Mouse (Mus musculus) embryo, embryonic 9.5 days (tissue): ENCODE measurements at regions not wholly inside any gene's neighbourhood (a gene's known extent, or its start where the extent isn't known, plus 50 kb on each side); places are given as distances from the start of the nearest gene placed in this dataset.
A peak's percentile ranks its signal among the peaks of the same experiment; 100 is the strongest.

Source experiments
- DNase-seq: peaks from one replicate; pipeline ENCODE4 v3.0.0-alpha.2; 2017; ENCODE audit errors: extremely low spot score

DNA sequence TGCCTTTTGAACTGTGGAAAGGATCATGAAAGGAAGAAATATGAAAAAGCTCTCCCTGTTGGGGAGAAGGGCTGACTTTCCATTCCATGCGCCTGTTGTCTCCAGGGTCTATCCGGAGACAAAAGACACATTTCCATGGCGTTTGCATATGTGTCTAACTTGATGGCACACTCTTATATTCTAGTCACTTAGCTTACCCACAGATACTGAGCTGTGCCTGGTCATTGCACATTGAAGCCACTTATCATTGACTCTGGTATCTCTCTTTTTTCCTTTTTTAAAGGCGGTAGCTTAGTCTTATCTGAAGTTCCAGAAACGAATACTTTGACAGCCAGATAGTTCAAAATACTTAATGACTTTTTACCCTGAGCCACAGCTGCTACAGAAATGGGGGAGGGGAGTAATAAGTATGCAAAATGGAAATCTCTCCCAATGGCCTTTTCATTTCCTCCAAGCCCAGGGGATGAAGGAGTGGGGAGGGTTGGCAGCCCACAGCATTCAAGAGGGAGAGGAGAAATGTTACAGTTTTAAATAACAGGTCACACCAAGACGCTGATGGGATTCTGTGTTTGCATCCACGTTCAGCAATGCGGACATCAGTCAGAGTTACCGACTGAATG lies 137.9 kb upstream of the Slc35f3 start:
- no peak for DNase-seq

DNA sequence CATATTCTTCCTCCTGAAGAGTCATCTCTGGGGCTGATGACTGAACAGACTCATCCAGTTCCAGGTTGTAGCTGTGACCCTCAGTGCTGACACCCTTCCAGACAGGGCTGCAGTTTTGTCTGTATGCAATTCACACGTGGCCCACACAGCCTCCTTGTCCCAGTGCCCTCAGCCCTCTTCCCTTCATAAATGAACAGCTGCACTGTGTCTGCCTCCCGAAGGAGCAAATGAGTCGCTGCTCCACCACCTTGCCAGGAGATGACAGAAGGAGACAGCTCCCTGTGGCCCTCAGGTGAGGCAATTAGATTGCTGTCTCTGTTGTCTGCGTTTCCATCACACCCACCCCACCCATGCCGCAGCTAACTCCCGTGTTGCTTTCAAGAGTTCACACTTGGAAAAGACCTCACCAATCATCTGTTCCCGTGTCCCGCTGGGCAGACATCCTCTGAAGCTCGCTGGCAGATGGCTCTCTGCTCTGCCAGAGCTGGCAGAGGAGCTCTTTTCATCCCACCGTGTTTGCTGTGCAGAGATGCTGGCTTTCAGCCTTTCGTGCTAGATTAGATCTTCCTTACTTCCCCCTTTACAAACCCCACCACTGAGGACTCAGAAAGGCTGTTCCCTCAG lies 135.5 kb upstream of the Slc35f3 start:
- peak; percentile 10 for DNase-seq

DNA sequence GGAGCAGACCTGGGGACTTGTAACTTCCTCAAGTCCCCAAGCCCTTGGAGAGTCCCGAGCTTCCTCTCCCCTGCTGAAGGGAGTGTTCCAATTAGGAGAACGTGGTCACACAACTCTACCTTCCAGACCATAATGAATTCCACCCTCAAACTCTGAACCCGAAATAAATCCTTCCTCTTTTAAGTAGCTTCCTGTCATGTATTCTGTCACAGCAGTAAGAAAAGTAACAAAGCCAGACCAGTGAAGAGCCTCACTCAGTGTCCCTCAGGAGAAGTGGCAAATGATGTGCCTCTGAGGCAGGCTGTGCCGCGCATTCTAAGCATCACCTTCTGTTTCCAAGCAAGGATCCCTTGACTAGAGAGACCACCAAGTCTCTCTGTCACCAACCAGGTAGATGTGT lies 134.4 kb upstream of the Slc35f3 start:
- DNase-seq: no peak

- DNase-seq: no peak
These were observed 132.8 kb upstream of the Slc35f3 start for GRCm38 (mm10) chr8:126165486-126166095.

DNA sequence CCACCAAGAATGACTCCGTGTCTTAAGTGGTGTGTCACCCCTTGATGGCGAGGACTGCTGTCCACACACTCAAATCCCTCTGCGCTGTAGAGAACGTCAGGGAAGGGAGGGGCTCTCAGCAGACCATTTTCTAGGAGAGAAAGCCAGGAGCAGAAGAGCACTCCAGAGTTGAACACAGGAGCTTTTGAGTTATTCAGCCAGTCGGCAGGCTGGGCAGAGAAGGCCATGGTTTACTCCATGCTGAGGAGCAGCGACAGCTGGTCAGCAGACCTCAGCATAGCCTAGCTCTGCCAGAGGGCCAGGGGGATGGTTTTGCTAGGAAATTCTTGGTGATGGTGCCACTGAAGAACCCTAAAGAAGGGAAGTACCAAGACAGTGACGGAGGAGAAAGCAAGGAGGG lies 132.0 kb upstream of the Slc35f3 start:
- no peak for DNase-seq

DNA sequence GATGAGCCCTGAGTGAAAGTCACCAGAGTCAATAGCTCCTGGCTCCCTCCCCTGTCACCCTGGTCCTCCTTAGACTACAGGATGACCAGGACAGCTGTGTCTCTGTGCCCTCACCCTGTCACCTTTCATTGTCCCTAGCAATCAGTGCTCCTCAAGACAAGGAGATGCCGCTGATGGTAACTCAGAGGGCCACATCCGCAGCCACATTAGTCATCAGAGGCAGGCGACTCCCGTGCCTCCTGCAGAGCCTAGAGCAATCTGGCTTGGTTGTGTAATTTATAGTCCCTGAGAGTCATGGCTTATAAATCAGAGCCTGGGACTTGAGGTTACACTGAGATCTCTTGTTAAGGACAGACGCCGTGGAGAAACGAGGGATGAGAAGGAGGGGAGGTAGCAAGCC lies 123.9 kb upstream of the Slc35f3 start:
- no peak for DNase-seq

- DNase-seq: no peak
These were observed 122.1 kb upstream of the Slc35f3 start for GRCm38 (mm10) chr8:126176305-126176704.

DNA sequence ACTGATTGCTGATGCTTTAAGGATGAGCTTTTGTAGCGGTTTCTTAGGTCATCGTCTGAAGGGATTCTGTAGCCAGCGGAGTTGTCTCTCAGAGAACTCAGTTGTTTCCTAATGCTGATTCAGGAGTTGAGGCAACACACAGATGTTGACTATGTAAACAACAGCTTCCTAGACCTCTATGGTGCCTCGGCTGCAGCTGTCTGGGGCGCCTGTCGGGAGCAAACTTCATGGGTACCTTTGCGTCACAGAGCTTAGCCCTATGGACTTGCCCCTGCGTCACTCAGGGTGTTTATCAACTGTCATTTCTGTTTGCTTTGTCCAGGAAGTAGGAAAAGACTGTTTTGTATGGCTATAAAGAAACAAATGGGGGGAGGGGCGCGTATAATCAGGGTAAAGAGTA lies 120.5 kb upstream of the Slc35f3 start:
- no peak for DNase-seq

GRCm38 (mm10) chr8:126188741-126189285 lies 109.5 kb upstream of the Slc35f3 start:
- DNase-seq: no peak

DNA sequence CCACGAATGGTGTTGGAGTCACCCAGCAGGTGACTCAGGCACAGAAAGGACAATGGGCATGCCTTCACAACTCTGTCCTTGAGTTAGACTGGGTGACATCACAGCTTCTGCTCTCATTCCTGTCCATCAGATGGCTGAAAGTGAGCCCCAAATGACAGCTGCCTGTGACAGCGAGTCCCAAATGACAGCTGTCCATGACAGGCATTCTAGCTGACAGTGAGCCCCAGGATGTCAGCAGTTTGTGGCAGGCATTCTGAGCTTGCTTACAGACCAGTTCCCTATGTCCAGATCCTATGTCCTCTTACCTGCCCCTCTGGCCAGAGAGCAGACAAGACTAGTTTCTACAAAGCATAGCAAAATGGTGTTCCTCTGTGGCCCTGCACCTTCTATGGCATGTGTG lies 102.7 kb upstream of the Slc35f3 start:
- DNase-seq: no peak

GRCm38 (mm10) chr8:126210561-126210960 lies 87.8 kb upstream of the Slc35f3 start:
- no peak for DNase-seq

DNA sequence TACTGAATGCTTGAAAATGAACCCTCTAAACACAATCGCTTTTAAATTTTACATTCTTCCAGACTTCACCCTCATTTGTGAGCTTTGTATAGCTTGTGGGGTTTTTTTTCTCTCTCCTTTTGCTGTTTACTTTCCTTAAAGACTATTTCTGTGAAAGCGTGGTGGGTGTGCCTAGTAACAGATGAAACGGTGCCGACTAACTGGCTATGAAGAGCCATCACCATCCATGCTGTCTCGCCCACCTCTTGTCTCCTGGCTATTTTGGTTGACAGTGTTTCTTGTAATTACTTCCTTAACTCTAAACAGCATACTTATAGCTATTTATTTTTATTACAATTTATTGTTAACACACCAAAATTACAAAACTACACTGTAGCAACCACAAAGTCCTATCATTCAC lies 85.6 kb upstream of the Slc35f3 start:
- no peak for DNase-seq

DNA sequence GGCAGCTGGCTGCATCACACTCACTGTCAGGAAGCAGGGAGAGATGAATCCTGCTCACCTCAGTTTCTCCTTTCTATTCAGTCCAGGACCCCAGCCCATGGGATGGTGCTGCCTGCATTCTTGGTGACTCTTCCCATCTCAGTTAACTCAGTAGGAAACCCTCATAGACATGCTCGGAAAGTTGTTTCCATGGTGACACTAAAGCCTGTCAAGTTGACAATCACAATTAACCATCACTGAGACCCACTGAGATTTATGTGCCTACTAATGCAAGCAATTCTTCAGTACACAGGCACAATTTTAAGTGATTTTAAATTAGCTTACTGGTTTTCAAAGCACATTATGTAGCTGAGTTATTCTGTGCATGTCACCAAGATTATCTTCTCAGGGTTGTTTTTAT lies 83.8 kb upstream of the Slc35f3 start:
- DNase-seq: no peak

DNA sequence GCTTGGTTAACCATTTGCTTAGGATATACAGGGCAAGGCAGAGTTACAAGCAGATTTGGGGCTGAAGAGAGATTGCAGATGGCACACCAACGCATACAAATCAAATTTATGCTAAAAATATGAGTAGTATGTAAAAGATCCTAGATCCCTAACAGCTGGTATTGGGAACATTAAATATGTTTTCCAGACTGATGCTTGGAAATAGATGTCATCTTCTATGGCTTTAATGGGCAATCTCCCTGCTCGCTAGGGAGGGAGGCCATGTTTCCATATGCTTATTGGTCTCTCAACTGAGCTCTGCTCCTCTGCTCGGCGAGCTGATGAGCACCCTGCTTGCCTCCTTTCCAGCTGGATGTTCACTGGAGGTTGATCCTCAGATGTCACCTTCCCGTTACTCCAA lies 82.0 kb upstream of the Slc35f3 start:
- no peak for DNase-seq

DNA sequence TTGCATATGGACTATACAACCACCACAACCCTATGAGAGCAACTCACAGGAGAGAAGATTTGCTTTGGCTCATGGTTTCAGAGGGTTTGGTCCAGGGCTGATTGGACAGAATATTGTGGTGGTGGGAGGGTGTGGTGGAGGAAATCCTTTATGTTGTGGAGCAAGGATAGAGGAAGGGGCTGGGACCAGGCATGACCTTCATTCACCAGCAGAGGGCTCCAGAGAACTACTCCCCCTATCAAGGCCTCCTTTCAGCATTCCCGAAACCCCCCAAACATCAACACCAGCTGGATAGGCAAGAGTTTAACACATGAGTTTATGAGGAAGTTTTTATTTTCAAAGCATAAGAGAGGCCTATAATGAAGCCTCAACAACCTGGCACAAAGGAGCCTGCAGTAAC lies 76.7 kb upstream of the Slc35f3 start:
- peak; percentile 9 for DNase-seq

GRCm38 (mm10) chr8:126231801-126232200 lies 66.6 kb upstream of the Slc35f3 start:
- no peak for DNase-seq

DNA sequence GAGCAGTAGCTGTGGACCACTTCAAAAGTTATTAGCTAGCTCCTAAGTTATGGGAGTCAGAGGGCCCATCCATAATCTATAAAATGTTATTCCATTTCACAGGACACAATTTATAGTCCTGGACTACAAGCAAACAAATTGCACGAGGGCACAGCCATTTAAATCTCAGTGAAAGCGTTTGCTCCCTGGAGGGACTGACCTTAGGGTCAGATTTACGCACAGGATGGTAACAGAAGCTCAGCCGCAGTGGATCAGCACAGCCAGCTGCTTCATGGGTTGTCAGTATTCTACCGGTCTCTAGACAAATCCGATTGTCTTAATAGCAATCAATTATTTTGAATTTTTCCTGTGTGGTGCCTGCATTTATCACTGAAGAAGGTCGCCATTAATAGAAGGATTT lies 65.8 kb upstream of the Slc35f3 start:
- DNase-seq: no peak

GRCm38 (mm10) chr8:126239684-126240083 lies 58.7 kb upstream of the Slc35f3 start:
- DNase-seq: no peak

DNA sequence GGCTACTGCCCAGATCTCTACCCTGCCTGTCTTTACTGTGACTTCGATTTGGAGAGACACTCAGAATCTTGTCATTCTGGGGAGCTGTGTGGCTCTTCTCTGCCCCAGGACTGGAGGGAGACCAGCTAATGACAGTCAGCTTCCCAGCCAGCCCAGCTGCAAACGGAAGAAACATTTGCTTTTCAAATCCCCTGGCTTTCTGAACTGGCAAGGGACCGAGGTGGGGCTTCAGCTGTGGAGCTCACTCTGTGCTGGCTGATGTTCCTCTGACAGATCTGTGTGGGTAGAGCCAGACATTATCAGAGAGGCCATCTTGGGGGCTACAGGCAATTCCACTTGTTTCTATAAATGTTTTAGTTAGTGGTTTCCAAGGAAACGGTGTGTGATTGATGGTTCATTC lies 54.0 kb upstream of the Slc35f3 start:
- DNase-seq: no peak
